Mouse (Mus musculus) embryo, embryonic 10.5 days (tissue): ENCODE measurements around the gene Olfr51.
"Not testable (repeated sequence)": the region's sequence is repeated elsewhere in the genome, so short reads cannot be mapped to it uniquely, and the experiment has no call there.

ENCODE experiments used
- DNase-seq: peaks from one replicate; pipeline ENCODE4 v3.0.0-alpha.2; 2015; ENCODE audit warnings: low spot score

Olfr51 gene

GRCm38 (mm10) chr11:51003296-51003695 is at the start of gene Olfr51:
Gene Olfr51, plus strand, starts transcription at chr11:51003596.
- DNase-seq: no peak

GRCm38 (mm10) chr11:50953665-50954064 is 49.7 kb upstream of the Olfr51 start, which contains the start of gene Prop1:
Gene Prop1, minus strand, starts transcription at chr11:50953765.
- DNase-seq: no peak

GRCm38 (mm10) chr11:50964886-50965285 is 38.5 kb upstream of the Olfr51 start:
- peak; percentile 14 for DNase-seq

- no peak for DNase-seq
These were observed 37.2 kb upstream of the Olfr51 start, which contains the start of gene Olfr1378 for GRCm38 (mm10) chr11:50966230-50966629. Gene Olfr1378, plus strand, starts transcription at chr11:50966530.

- DNase-seq: peak; percentile 27
These were observed 26.2 kb upstream of the Olfr51 start for GRCm38 (mm10) chr11:50977216-50977615.

- no peak for DNase-seq
These were observed 21.7 kb upstream of the Olfr51 start, which contains the start of gene Olfr1377 for GRCm38 (mm10) chr11:50981667-50982066. Gene Olfr1377, plus strand, starts transcription at chr11:50981967.

- no peak for DNase-seq
These were observed 8.4 kb downstream of the Olfr51 start for GRCm38 (mm10) chr11:51011821-51012220.

- no peak for DNase-seq
These were observed 10.5 kb downstream of the Olfr51 start, which contains the start of gene Olfr54 for GRCm38 (mm10) chr11:51013936-51014335. Gene Olfr54, plus strand, starts transcription at chr11:51014236.

GRCm38 (mm10) chr11:51016341-51016740 is 12.9 kb downstream of the Olfr51 start:
- no peak for DNase-seq

GRCm38 (mm10) chr11:51026811-51027210 is 23.4 kb downstream of the Olfr51 start:
- not testable (repeated sequence) for DNase-seq

- DNase-seq: not testable (repeated sequence)
These were observed 26.0 kb downstream of the Olfr51 start for GRCm38 (mm10) chr11:51029381-51029780.

- no peak for DNase-seq
These were observed 26.8 kb downstream of the Olfr51 start for GRCm38 (mm10) chr11:51030225-51030624.

GRCm38 (mm10) chr11:51032851-51033250 is 29.5 kb downstream of the Olfr51 start:
- DNase-seq: peak; percentile 81

GRCm38 (mm10) chr11:51034141-51034540 is 30.7 kb downstream of the Olfr51 start:
- not testable (repeated sequence) for DNase-seq

GRCm38 (mm10) chr11:51035951-51036350 is 32.6 kb downstream of the Olfr51 start:
- DNase-seq: no peak

GRCm38 (mm10) chr11:51044776-51045175 is 41.4 kb downstream of the Olfr51 start:
- DNase-seq: not testable (repeated sequence)

GRCm38 (mm10) chr11:51047809-51048208 is 44.4 kb downstream of the Olfr51 start, which contains the start of gene Olfr1375:
Gene Olfr1375, plus strand, starts transcription at chr11:51048109.
- not testable (repeated sequence) for DNase-seq

- DNase-seq: no peak
These were observed 48.3 kb downstream of the Olfr51 start for GRCm38 (mm10) chr11:51051678-51052077.

- peak; percentile 19 for DNase-seq
These were observed 49.8 kb downstream of the Olfr51 start for GRCm38 (mm10) chr11:51053230-51053629.

GRCm38 (mm10) chr11:51059151-51059571 is 55.8 kb downstream of the Olfr51 start, which contains the start of gene Zfp354a:
Gene Zfp354a, plus strand, starts transcription at chr11:51059257.
- peak; percentile 91 for DNase-seq
